Mouse (Mus musculus): ENCODE data around the gene Myrip. TPM values are rescaled to one million over a fixed set of nuclear protein-coding genes. Genes with fewer than 3 reads are reported as not detected.
A peak's percentile ranks its signal among the peaks of the same experiment; 100 is the strongest.

Gene Myrip
- polyA plus RNA-seq, 2 experiments, result 0.37 to 0.73 TPM

DNA sequence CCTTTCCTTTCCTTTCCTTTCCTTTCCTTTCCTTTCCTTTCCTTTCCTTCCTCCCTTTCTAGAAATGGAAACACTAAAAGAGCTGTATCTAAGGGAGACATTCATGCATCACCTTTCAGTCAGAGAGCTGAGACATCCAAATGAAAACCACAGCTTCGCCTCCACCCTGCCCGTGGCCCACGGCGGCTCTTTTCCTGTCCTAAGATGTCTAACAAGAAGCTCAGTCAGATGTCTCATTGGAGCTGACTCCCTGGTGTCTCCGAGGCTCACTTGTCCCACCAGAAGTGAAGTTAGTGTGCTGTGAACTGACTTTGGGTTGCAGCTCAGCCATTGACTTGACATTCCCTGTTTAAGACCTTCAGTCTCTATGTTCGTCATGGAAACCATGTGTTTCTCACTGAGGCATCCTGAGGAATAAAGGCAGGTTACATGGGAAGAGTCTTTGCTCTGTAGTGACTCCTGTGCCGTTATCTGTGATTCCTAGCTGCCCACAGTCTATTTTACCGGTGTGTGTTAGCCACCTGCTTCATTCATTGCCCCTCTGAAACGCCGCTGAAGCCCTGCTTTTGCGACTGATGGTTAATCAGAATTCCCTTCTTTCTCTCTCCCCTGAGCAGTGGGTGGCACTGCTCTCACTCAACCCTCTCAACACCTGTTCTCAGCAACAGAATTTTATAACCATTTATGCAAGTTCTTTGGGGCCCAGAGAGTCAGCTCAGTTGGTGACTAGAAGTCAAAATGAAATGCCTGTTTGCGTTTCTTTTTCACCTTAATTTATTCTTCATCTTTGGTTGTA lies 53.4 kb downstream of the Myrip start:
- H3K27ac ChIP-seq (replicated peaks; ENCODE audit: low read depth, low read length), result no peak overlapping the region
- DNase-seq (ENCODE audit: low spot score), result no peak
- ATAC-seq (ENCODE audit: low FRiP score, low read depth), result no peak
- no peak for TF ChIP-seq POLR2A (IDR thresholded peaks at IDR 0.05; ENCODE audit: borderline replicate concordance, extremely low read depth, insufficient read depth, insufficient read length)
- no peaks in the 10 kb centered on the region for H3K4me1 ChIP-seq (ENCODE audit: control insufficient read depth, insufficient read depth, low read length)
- no peaks in the 10 kb centered on the region for H3K36me3 ChIP-seq (ENCODE audit: control insufficient read depth, insufficient read depth, low read length)
- no peak overlapping the region for H3K9ac ChIP-seq (ENCODE audit: low read depth, low read length, severe bottlenecking)
- no peak overlapping the region for H3K4me2 ChIP-seq (replicated peaks; ENCODE audit: low read depth, low read length, severe bottlenecking)
- peaks cover 6% of the 10 kb centered on the region for H3K9me3 ChIP-seq (ENCODE audit: control insufficient read depth, low read length)
- H3K27me3 ChIP-seq (ENCODE audit: control insufficient read depth, insufficient read depth, low read length), result no peaks in the 10 kb centered on the region
- WGBS, result 80% methylated on average over 12 of the region's 12 CpGs
- H3K4me3 ChIP-seq (replicated peaks; ENCODE audit: low read length), result no peak overlapping the region

GRCm38 (mm10) chr9:120356490-120356889 lies 55.2 kb downstream of the Myrip start:
- Histone ChIP-seq H3K27me3 (ENCODE audit: control insufficient read depth, insufficient read depth, low read length) (no peaks in the 10 kb centered on the region), H3K4me2 (replicated peaks; ENCODE audit: low read depth, low read length, severe bottlenecking) (no peak overlapping the region), H3K27ac (replicated peaks; ENCODE audit: low read depth, low read length) (no peak overlapping the region), H3K9ac (ENCODE audit: low read depth, low read length, severe bottlenecking) (no peak overlapping the region), H3K36me3 (ENCODE audit: control insufficient read depth, insufficient read depth, low read length) (no peaks in the 10 kb centered on the region), H3K4me3 (replicated peaks; ENCODE audit: low read length) (no peak overlapping the region), H3K9me3 (ENCODE audit: control insufficient read depth, low read length) (peaks cover 6% of the 10 kb centered on the region), H3K4me1 (ENCODE audit: control insufficient read depth, insufficient read depth, low read length) (0 out of 2 replicates have a peak, but pooled peaks cover 3% of the 10 kb centered on the region)
- ATAC-seq (ENCODE audit: low FRiP score, low read depth), result no peak
- TF ChIP-seq POLR2A (IDR thresholded peaks at IDR 0.05; ENCODE audit: borderline replicate concordance, extremely low read depth, insufficient read depth, insufficient read length), result no peak
- DNase-seq (ENCODE audit: low spot score), result no peak
- 73% methylated on average over 6 of the region's 6 CpGs for WGBS

DNA sequence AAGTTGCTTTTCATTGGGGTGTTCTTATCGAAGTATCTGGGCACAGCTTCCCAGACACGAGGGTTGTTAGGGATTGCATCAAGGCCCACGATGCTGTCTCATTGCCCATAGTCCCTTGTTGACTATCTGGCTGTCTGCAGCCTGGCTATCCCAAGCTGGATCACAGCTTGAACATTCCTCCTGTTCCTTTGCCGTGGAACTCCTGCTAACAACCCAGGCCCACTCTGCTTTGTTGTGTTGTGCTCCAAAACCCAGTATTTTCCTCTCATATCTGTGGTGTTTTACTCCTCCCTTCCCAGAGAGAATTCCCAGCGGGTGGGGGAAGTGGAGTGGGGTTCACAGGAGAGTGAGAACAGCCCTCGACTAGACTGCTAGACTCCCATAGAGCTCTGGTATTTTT lies 56.7 kb downstream of the Myrip start:
- Histone ChIP-seq H3K4me1 (ENCODE audit: control insufficient read depth, insufficient read depth, low read length) (0 out of 2 replicates have a peak, but pooled peaks cover 3% of the 10 kb centered on the region), H3K9me3 (ENCODE audit: control insufficient read depth, low read length) (peaks cover 6% of the 10 kb centered on the region), H3K9ac (ENCODE audit: low read depth, low read length, severe bottlenecking) (no peak overlapping the region), H3K27me3 (ENCODE audit: control insufficient read depth, insufficient read depth, low read length) (no peaks in the 10 kb centered on the region), H3K36me3 (ENCODE audit: control insufficient read depth, insufficient read depth, low read length) (no peaks in the 10 kb centered on the region), H3K4me3 (replicated peaks; ENCODE audit: low read length) (no peak overlapping the region), H3K27ac (replicated peaks; ENCODE audit: low read depth, low read length) (no peak overlapping the region), H3K4me2 (replicated peaks; ENCODE audit: low read depth, low read length, severe bottlenecking) (no peak overlapping the region)
- no peak for DNase-seq (ENCODE audit: low spot score)
- TF ChIP-seq POLR2A (IDR thresholded peaks at IDR 0.05; ENCODE audit: borderline replicate concordance, extremely low read depth, insufficient read depth, insufficient read length), result no peak
- WGBS, result 65% methylated on average over 6 of the region's 6 CpGs
- no peak for ATAC-seq (ENCODE audit: low FRiP score, low read depth)

- H3K27ac ChIP-seq (replicated peaks; ENCODE audit: low read depth, low read length), result peak overlapping the region; percentile 52; the same call in 1 of the 2 replicates
Measured at GRCm38 (mm10) chr9:120360397-120361177, 59.3 kb downstream of the Myrip start.

DNA sequence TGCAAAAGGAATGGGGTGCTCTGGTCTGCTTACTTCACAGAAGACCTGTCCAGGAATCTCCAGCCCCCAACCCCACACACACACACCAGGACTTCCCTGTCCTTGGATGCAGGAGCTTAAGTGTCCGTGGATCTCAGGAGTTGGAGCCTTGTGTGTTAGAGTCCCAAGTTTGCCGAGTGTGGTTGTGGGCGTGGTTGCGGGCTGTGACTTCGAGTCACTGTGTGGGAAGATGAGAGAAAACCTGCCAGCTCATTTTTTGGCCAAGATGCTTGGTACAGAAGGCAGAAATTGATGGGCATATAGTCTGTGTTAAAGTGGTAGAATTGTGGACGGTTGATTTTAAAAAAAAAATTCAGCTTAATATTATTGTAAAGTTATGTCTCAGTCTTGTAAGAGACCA lies 60.3 kb downstream of the Myrip start:
- Histone ChIP-seq H3K27ac (replicated peaks; ENCODE audit: low read depth, low read length) (no peak overlapping the region), H3K36me3 (ENCODE audit: control insufficient read depth, insufficient read depth, low read length) (no peaks in the 10 kb centered on the region), H3K4me1 (ENCODE audit: control insufficient read depth, insufficient read depth, low read length) (0 out of 2 replicates have a peak, but pooled peaks cover 3% of the 10 kb centered on the region), H3K27me3 (ENCODE audit: control insufficient read depth, insufficient read depth, low read length) (no peaks in the 10 kb centered on the region), H3K9me3 (ENCODE audit: control insufficient read depth, low read length) (no peaks in the 10 kb centered on the region), H3K4me3 (replicated peaks; ENCODE audit: low read length) (no peak overlapping the region), H3K4me2 (replicated peaks; ENCODE audit: low read depth, low read length, severe bottlenecking) (no peak overlapping the region), H3K9ac (ENCODE audit: low read depth, low read length, severe bottlenecking) (no peak overlapping the region)
- WGBS, result 87% methylated on average over 6 of the region's 6 CpGs
- ATAC-seq (ENCODE audit: low FRiP score, low read depth) (no peak), DNase-seq (ENCODE audit: low spot score) (no peak)
- no peak for TF ChIP-seq POLR2A (IDR thresholded peaks at IDR 0.05; ENCODE audit: borderline replicate concordance, extremely low read depth, insufficient read depth, insufficient read length)

More at GRCm38 (mm10) chr9:120360397-120361177, 59.3 kb downstream of the Myrip start:
- Histone ChIP-seq H3K4me3 (replicated peaks; ENCODE audit: low read length) (no peak overlapping the region), H3K4me2 (replicated peaks; ENCODE audit: low read depth, low read length, severe bottlenecking) (no peak overlapping the region; the same call in 1 of the 2 replicates), H3K9ac (ENCODE audit: low read depth, low read length, severe bottlenecking) (no peak overlapping the region), H3K27me3 (ENCODE audit: control insufficient read depth, insufficient read depth, low read length) (no peaks in the 10 kb centered on the region), H3K9me3 (ENCODE audit: control insufficient read depth, low read length) (no peaks in the 10 kb centered on the region), H3K4me1 (ENCODE audit: control insufficient read depth, insufficient read depth, low read length) (0 out of 2 replicates have a peak, but pooled peaks cover 3% of the 10 kb centered on the region), H3K36me3 (ENCODE audit: control insufficient read depth, insufficient read depth, low read length) (no peaks in the 10 kb centered on the region)
- 48% methylated on average over 14 of the region's 14 CpGs for WGBS
- DNase-seq (ENCODE audit: low spot score) (peak; percentile 45), ATAC-seq (ENCODE audit: low FRiP score, low read depth) (no peak)
- TF ChIP-seq POLR2A (IDR thresholded peaks at IDR 0.05; ENCODE audit: borderline replicate concordance, extremely low read depth, insufficient read depth, insufficient read length), result no peak

Data from limb, embryonic 14.5 days (tissue).